Mouse (Mus musculus) neural tube, embryonic 12.5 days (tissue): ENCODE results near the gene Olfr876. TPM values are rescaled to one million over a fixed set of nuclear protein-coding genes. Genes with fewer than 3 reads are reported as not detected.

Experiments used
- ATAC-seq: fragments of 200-750 bp; cut with Nextera tagmentation; 2 replicates; pipeline ENCODE4 v1.8.0; 2017; ENCODE audit warnings: low read depth, mild to moderate bottlenecking, moderate TSS enrichment, moderate library complexity; ENCODE audit not compliant: low FRiP score
- H3K27ac ChIP-seq: fragments of 300-500 bp; sonication (generic); 2 replicates; pipeline ENCODE4 v1.5.1; 2016
- H3K27me3 ChIP-seq: fragments of 300-500 bp; sonication (generic); replicated peaks from 2 replicates; pipeline ENCODE4 v1.6.1; 2016; ENCODE audit warnings: mild to moderate bottlenecking
- H3K36me3 ChIP-seq: fragments of 300-500 bp; sonication (generic); 2 replicates; pipeline ENCODE4 v1.6.1; 2016; ENCODE audit warnings: mild to moderate bottlenecking
- H3K4me1 ChIP-seq: fragments of 300-500 bp; sonication (generic); 2 replicates; pipeline ENCODE4 v1.6.1; 2016
- H3K4me2 ChIP-seq: fragments of 300-500 bp; sonication (generic); replicated peaks from 2 replicates; pipeline ENCODE4 v1.6.1; 2016; ENCODE audit warnings: mild to moderate bottlenecking
- H3K4me3 ChIP-seq: fragments of 300-500 bp; sonication (generic); 2 replicates; pipeline ENCODE4 v1.5.1; 2016
- H3K9ac ChIP-seq: fragments of 300-500 bp; sonication (generic); 2 replicates; pipeline ENCODE4 v1.6.1; 2016; ENCODE audit warnings: mild to moderate bottlenecking
- H3K9me3 ChIP-seq: fragments of 300-500 bp; sonication (generic); 2 replicates; pipeline ENCODE4 v1.6.1; 2016; ENCODE audit warnings: mild to moderate bottlenecking
- WGBS: fragments of 180-500 bp; shearing (Covaris S2); methylation state at CpG from one replicate; pipeline ENCODE4 v1.1.7; 2016; 5-methylcytosine and 5-hydroxymethylcytosine counted together
- polyA plus RNA-seq: library from polyadenylated mRNA; unstranded; fragments of >200 nt; fragmentation: Nextera tagmentation; extraction: Ambion mirVana; gene quantifications from 2 replicates; pipeline ENCODE4 v1.2.1, GENCODE M21; 2016

The Olfr876 gene
- polyA plus RNA-seq, 1 experiment from 2014 or later = not detected

- Histone ChIP-seq H3K4me2 (no peak overlapping the region), H3K4me3 (no peak overlapping the region), H3K27ac (no peak overlapping the region), H3K36me3 (no peaks in the 10 kb centered on the region), H3K27me3 (no peaks in the 10 kb centered on the region), H3K4me1 (no peaks in the 10 kb centered on the region), H3K9ac (no peak overlapping the region), H3K9me3 (no peaks in the 10 kb centered on the region)
- 66% methylated on average over 3 of the region's 3 CpGs for WGBS
- ATAC-seq = no peak
These were observed 11.9 kb downstream of the Olfr876 start for GRCm38 (mm10) chr9:37814696-37815095.

GRCm38 (mm10) chr9:37829881-37830280 lies 27.1 kb downstream of the Olfr876 start:
- Histone ChIP-seq H3K9me3 (no peaks in the 10 kb centered on the region), H3K4me1 (no peaks in the 10 kb centered on the region), H3K4me3 (no peak overlapping the region), H3K4me2 (no peak overlapping the region), H3K9ac (no peak overlapping the region), H3K36me3 (no peaks in the 10 kb centered on the region), H3K27me3 (no peaks in the 10 kb centered on the region), H3K27ac (no peak overlapping the region)
- ATAC-seq = no peak

GRCm38 (mm10) chr9:37833341-37833740 lies 30.5 kb downstream of the Olfr876 start:
- no peak overlapping the region for H3K27ac ChIP-seq
- H3K9ac ChIP-seq = no peak overlapping the region
- ATAC-seq = no peak
- no peaks in the 10 kb centered on the region for H3K4me1 ChIP-seq
- WGBS = 90% methylated on average over 1 of the region's 1 CpGs
- H3K36me3 ChIP-seq = no peaks in the 10 kb centered on the region
- H3K9me3 ChIP-seq = no peaks in the 10 kb centered on the region
- no peak overlapping the region for H3K4me3 ChIP-seq
- no peak overlapping the region for H3K4me2 ChIP-seq
- no peaks in the 10 kb centered on the region for H3K27me3 ChIP-seq

GRCm38 (mm10) chr9:37849267-37849666 lies 46.4 kb downstream of the Olfr876 start:
- H3K36me3 ChIP-seq = no peaks in the 10 kb centered on the region
- no peak overlapping the region for H3K4me3 ChIP-seq
- 94% methylated on average over 2 of the region's 2 CpGs for WGBS
- ATAC-seq = no peak
- H3K9ac ChIP-seq = no peak overlapping the region
- no peaks in the 10 kb centered on the region for H3K9me3 ChIP-seq
- no peak overlapping the region for H3K27ac ChIP-seq
- no peak overlapping the region for H3K4me2 ChIP-seq
- H3K27me3 ChIP-seq = no peaks in the 10 kb centered on the region
- H3K4me1 ChIP-seq = no peaks in the 10 kb centered on the region

- H3K4me1 ChIP-seq = no peaks in the 10 kb centered on the region
- H3K27me3 ChIP-seq = no peaks in the 10 kb centered on the region
- no peaks in the 10 kb centered on the region for H3K36me3 ChIP-seq
- H3K4me2 ChIP-seq = no peak within 1 kb of the TSS
- H3K4me3 ChIP-seq = no peak within 1 kb of the TSS
- no peak for ATAC-seq
- H3K9ac ChIP-seq = no peak within 1 kb of the TSS
- 80% methylated on average over 4 of the region's 4 CpGs for WGBS
- H3K27ac ChIP-seq = no peak within 1 kb of the TSS
- H3K9me3 ChIP-seq = no peaks in the 10 kb centered on the region
These were observed 51.1 kb downstream of the Olfr876 start, which contains the start of gene Olfr877 for GRCm38 (mm10) chr9:37853969-37854368. TSS of gene Olfr877 (plus strand) at chr9:37854269.

Other genes starting within 250 kb of the Olfr876 start
- gene Siae, start 247.3 kb upstream of the Olfr876 start, polyA plus RNA-seq = 8.8 and 10.5 TPM in 2 replicates
- 14.0 and 17.0 TPM in 2 replicates for gene Spa17, start 189.3 kb upstream of the Olfr876 start, polyA plus RNA-seq
- 114 and 115 TPM in 2 replicates for gene Tbrg1, start 145.7 kb upstream of the Olfr876 start, polyA plus RNA-seq
- not detected in 2 replicates for gene Panx3, start 133.8 kb upstream of the Olfr876 start, polyA plus RNA-seq
- not detected in 2 replicates for gene Olfr160, start 86.8 kb upstream of the Olfr876 start, polyA plus RNA-seq
- not detected in 2 replicates for gene Olfr874, start 57.9 kb upstream of the Olfr876 start, polyA plus RNA-seq
- not detected in 2 replicates for gene Olfr875, start 31.2 kb upstream of the Olfr876 start, polyA plus RNA-seq
- not detected in 2 replicates for gene Olfr877, start 51.2 kb downstream of the Olfr876 start, polyA plus RNA-seq
- not detected in 2 replicates for gene Olfr145, start 93.7 kb downstream of the Olfr876 start, polyA plus RNA-seq
- gene Olfr878, start 114.8 kb downstream of the Olfr876 start, polyA plus RNA-seq = not detected in 2 replicates
- gene Olfr881, start 188.8 kb downstream of the Olfr876 start, polyA plus RNA-seq = not detected in 2 replicates
- gene Olfr883, start 222.8 kb downstream of the Olfr876 start, polyA plus RNA-seq = not detected in 2 replicates
- gene Olfr884, start 243.5 kb downstream of the Olfr876 start, polyA plus RNA-seq = not detected in 2 replicates